Mouse (Mus musculus) embryonic fibroblast, embryonic 13.5 days (primary cell): ENCODE measurements around the gene Lbx2.
A peak's percentile ranks its signal among the peaks of the same experiment; 100 is the strongest.

Experiments used
- CTCF ChIP-seq: IDR thresholded peaks from 2 replicates; pipeline ENCODE4 v1.5.1; 2011; ENCODE audit warnings: mild to moderate bottlenecking, control low read depth, low read length, moderate library complexity, borderline replicate concordance; ENCODE audit not compliant: insufficient read depth
- POLR2A ChIP-seq: IDR thresholded peaks from 2 replicates; pipeline ENCODE4 v1.6.1; 2011; ENCODE audit warnings: low read depth, mild to moderate bottlenecking, control low read depth, low read length, moderate library complexity

DNA sequence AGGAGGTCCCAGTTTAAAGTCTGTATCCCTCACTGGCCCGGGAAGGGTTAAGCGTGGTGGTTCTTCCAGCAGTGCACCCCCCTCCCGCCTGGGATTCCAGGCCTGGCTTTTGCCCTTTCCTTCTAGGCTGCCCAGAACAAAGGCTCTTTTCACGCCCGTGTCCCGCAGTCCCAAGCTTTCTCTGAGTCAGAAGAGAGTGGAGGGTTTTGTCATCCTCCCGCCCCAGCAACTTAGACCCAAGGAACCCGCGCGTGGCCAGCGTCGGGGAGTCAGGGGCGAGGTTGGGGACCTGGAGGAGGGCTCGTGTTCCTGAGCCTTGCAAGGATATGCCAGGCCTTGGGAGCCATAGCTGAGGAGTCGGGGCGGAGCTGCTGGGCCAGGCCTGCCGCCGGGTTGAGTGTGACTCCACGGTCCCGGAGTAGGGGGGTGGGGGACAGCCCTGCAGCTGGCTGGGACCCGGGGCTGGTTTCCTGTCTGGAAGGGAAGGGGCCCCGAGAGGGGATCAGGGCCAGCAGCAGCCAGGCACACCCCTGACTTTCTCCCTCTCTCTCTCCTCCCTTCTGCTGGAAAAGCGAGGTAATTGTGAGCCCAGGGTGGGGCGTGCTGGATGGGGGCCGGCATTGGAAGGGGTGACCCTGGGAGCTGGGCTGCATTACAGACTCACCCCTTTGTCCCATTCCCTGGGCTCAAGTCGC lies 50.9 kb downstream of the Lbx2 start:
- TF ChIP-seq POLR2A (peak; percentile 71; the same call in 1 of the 2 replicates), CTCF (no peak)
